Mouse (Mus musculus) regulatory T cell (primary cell): Measurements from ENCODE around the gene Ehd1.

Source experiments
- in situ Hi-C: fragments of 300-600 bp; cut with MboI, MseI; formaldehyde crosslinking; loops from one replicate; pipeline ENCODE4 v1.15.1; 2025; ENCODE audit warnings: high pct_unique_total_duplicates

Gene Ehd1

GRCm38 (mm10) chr19:6299450-6300267 lies 23.1 kb downstream of the Ehd1 start:
- in situ Hi-C loops: no loop called here

- in situ Hi-C loops: no loop called here
These were observed 23.9 kb downstream of the Ehd1 start for GRCm38 (mm10) chr19:6300402-6300841.

- in situ Hi-C loops: no loop called here
These were observed 25.6 kb downstream of the Ehd1 start for GRCm38 (mm10) chr19:6302114-6302513.

- in situ Hi-C loops: no loop called here
These were observed 26.0 kb downstream of the Ehd1 start for GRCm38 (mm10) chr19:6302522-6302921.

- in situ Hi-C loops: no loop called here
These were observed 27.3 kb downstream of the Ehd1 start for GRCm38 (mm10) chr19:6303831-6304230.

- in situ Hi-C loops: loop anchor here (5.0 kb wide), 1 partner anchor 33 kb away; no protein-coding TSS in a partner anchor
These were observed 28.4 kb downstream of the Ehd1 start for GRCm38 (mm10) chr19:6304787-6305516.

GRCm38 (mm10) chr19:6305517-6306115 lies 29.1 kb downstream of the Ehd1 start:
- in situ Hi-C loops: loop anchor here (5.0 kb wide), 1 partner anchor 33 kb away; no protein-coding TSS in a partner anchor

- in situ Hi-C loops: loop anchor here (5.0 kb wide), 1 partner anchor 34 kb away; no protein-coding TSS in a partner anchor
These were observed 29.6 kb downstream of the Ehd1 start, which contains the start of gene Cdc42bpg for GRCm38 (mm10) chr19:6306137-6306551. Gene Cdc42bpg, plus strand, starts transcription at chr19:6306456.

GRCm38 (mm10) chr19:6306586-6306985 lies 30.1 kb downstream of the Ehd1 start:
- in situ Hi-C loops: loop anchor here (5.0 kb wide), 1 partner anchor 34 kb away; no protein-coding TSS in a partner anchor

- in situ Hi-C loops: loop anchor here (5.0 kb wide), 1 partner anchor 36 kb away; no protein-coding TSS in a partner anchor
These were observed 31.4 kb downstream of the Ehd1 start for GRCm38 (mm10) chr19:6307733-6308531.

GRCm38 (mm10) chr19:6310181-6310580 lies 33.7 kb downstream of the Ehd1 start:
- in situ Hi-C loops: loop anchor here (10.0 kb wide), 1 partner anchor 135 kb away; no protein-coding TSS in a partner anchor

GRCm38 (mm10) chr19:6311783-6312182 lies 35.3 kb downstream of the Ehd1 start:
- in situ Hi-C loops: loop anchor here (10.0 kb wide), 1 partner anchor 137 kb away; no protein-coding TSS in a partner anchor

- in situ Hi-C loops: loop anchor here (10.0 kb wide), 1 partner anchor 139 kb away; no protein-coding TSS in a partner anchor
These were observed 37.3 kb downstream of the Ehd1 start for GRCm38 (mm10) chr19:6313796-6314195.

- in situ Hi-C loops: loop anchor here (10.0 kb wide), 1 partner anchor 140 kb away; no protein-coding TSS in a partner anchor
These were observed 38.0 kb downstream of the Ehd1 start for GRCm38 (mm10) chr19:6314513-6314912.

GRCm38 (mm10) chr19:6315573-6315972 lies 39.0 kb downstream of the Ehd1 start:
- in situ Hi-C loops: loop anchor here (10.0 kb wide), 1 partner anchor 141 kb away; no protein-coding TSS in a partner anchor

- in situ Hi-C loops: loop anchor here (10.0 kb wide), 1 partner anchor 143 kb away; no protein-coding TSS in a partner anchor
These were observed 41.6 kb downstream of the Ehd1 start for GRCm38 (mm10) chr19:6318145-6318544.

- in situ Hi-C loops: no loop called here
These were observed 44.8 kb downstream of the Ehd1 start for GRCm38 (mm10) chr19:6321358-6321757.

- in situ Hi-C loops: no loop called here
These were observed 45.5 kb downstream of the Ehd1 start for GRCm38 (mm10) chr19:6321786-6322621.

GRCm38 (mm10) chr19:6324751-6325150 lies 48.2 kb downstream of the Ehd1 start:
- in situ Hi-C loops: no loop called here

GRCm38 (mm10) chr19:6331178-6331577 lies 54.7 kb downstream of the Ehd1 start:
- in situ Hi-C loops: no loop called here
